Mouse (Mus musculus) kidney, adult 2 months (tissue): ENCODE results near the gene Atg101. TPM values are rescaled to one million over a fixed set of nuclear protein-coding genes. Genes with fewer than 3 reads are reported as not detected.
A peak's percentile ranks its signal among the peaks of the same experiment; 100 is the strongest.

ENCODE experiments used
- DNase-seq: peaks from one replicate; pipeline ENCODE4 v3.0.0; 2021
- H3K27ac ChIP-seq: fragments of 200-500 bp; 2 replicates; pipeline ENCODE4 v1.5.1; 2012; ENCODE audit warnings: low read depth, low read length, control low read depth, inconsistent platforms; ENCODE audit not compliant: insufficient read depth
- H3K27me3 ChIP-seq: fragments of 200-500 bp; replicated peaks from 2 replicates; pipeline ENCODE4 v1.6.1; 2012; ENCODE audit warnings: mild to moderate bottlenecking, moderate library complexity, low read length, inconsistent platforms; ENCODE audit not compliant: control insufficient read depth, insufficient read depth
- H3K36me3 ChIP-seq: fragments of 200-500 bp; 2 replicates; pipeline ENCODE4 v1.6.1; 2012; ENCODE audit warnings: mild to moderate bottlenecking, moderate library complexity, low read length, inconsistent platforms; ENCODE audit not compliant: control insufficient read depth, insufficient read depth
- H3K4me1 ChIP-seq: fragments of 200-500 bp; 2 replicates; pipeline ENCODE4 v1.6.1; 2011; ENCODE audit warnings: low read length; ENCODE audit not compliant: control insufficient read depth, insufficient read depth
- H3K4me3 ChIP-seq: fragments of 200-500 bp; 2 replicates; pipeline ENCODE4 v1.5.1; 2011; ENCODE audit warnings: mild to moderate bottlenecking, low read depth, low read length, control low read depth; ENCODE audit not compliant: insufficient read depth
- CTCF ChIP-seq: fragments of 200-500 bp; conservative IDR thresholded peaks from 2 replicates; pipeline ENCODE4 v1.5.1; 2011; ENCODE audit warnings: low read depth, mild to moderate bottlenecking, control low read depth, low read length, moderate library complexity, mixed read lengths; ENCODE audit not compliant: insufficient read depth, insufficient read length
- POLR2A ChIP-seq: fragments of 200-500 bp; IDR thresholded peaks from one replicate; pipeline ENCODE4 v1.6.1; 2011; ENCODE audit warnings: low read depth, low read length, control low read depth
- WGBS: fragments of 180-500 bp; shearing (Covaris S2); methylation state at CpG from one replicate; pipeline ENCODE4 v1.1.7; 2018; 5-methylcytosine and 5-hydroxymethylcytosine counted together
- polyA plus RNA-seq: library from polyadenylated mRNA; depleted of rRNA; stranded (reverse); fragments of >200 nt; gene quantifications from 2 replicates; pipeline ENCODE4 v1.2.3, GENCODE M21; 2012

Atg101 gene
- polyA plus RNA-seq, 1 experiment, result 48.7 TPM

DNA sequence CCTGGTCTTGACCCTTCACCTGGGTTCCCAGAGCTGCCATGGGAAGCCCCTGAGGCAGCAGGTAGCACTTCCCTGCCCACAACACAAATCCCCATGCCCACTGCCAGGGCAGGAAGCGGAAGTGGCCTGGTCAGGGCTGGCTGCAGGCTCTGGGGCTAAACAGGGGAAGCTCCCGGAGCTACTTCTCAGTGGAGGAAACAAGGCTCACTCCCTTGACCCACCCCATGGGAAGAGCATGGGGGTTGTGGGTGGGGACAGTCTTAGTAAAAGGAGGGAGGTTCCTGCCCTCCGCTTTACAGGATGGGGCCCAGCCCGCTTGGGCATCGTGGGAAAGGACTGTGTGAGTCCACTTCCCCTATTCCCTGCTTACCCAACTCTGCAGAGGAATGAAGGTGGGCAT lies 21.6 kb upstream of the Atg101 start:
- 72% methylated on average over 5 of the region's 5 CpGs for WGBS
- Histone ChIP-seq H3K27me3 (no peaks in the 10 kb centered on the region), H3K27ac (no peak overlapping the region), H3K4me3 (no peak overlapping the region), H3K4me1 (peaks cover 8% of the 10 kb centered on the region; the same call in 1 of the 2 replicates), H3K36me3 (no peaks in the 10 kb centered on the region)
- DNase-seq, result peak; percentile 47
- no peak for TF ChIP-seq CTCF
- no peak for TF ChIP-seq POLR2A

- WGBS, result 3% methylated on average over 53 of the region's 57 CpGs
- TF ChIP-seq CTCF (no peak), POLR2A (peak; percentile 65)
- Histone ChIP-seq H3K36me3 (no peaks in the 10 kb centered on the region), H3K4me1 (peaks cover 4% of the 10 kb centered on the region; the same call in 1 of the 2 replicates), H3K4me3 (peak overlapping the region; percentile 49), H3K27me3 (no peaks in the 10 kb centered on the region), H3K27ac (peak overlapping the region; percentile 26)
- peak; percentile 95 for DNase-seq
Observed at GRCm38 (mm10) chr15:101266132-101266963, 17.7 kb upstream of the Atg101 start.

DNA sequence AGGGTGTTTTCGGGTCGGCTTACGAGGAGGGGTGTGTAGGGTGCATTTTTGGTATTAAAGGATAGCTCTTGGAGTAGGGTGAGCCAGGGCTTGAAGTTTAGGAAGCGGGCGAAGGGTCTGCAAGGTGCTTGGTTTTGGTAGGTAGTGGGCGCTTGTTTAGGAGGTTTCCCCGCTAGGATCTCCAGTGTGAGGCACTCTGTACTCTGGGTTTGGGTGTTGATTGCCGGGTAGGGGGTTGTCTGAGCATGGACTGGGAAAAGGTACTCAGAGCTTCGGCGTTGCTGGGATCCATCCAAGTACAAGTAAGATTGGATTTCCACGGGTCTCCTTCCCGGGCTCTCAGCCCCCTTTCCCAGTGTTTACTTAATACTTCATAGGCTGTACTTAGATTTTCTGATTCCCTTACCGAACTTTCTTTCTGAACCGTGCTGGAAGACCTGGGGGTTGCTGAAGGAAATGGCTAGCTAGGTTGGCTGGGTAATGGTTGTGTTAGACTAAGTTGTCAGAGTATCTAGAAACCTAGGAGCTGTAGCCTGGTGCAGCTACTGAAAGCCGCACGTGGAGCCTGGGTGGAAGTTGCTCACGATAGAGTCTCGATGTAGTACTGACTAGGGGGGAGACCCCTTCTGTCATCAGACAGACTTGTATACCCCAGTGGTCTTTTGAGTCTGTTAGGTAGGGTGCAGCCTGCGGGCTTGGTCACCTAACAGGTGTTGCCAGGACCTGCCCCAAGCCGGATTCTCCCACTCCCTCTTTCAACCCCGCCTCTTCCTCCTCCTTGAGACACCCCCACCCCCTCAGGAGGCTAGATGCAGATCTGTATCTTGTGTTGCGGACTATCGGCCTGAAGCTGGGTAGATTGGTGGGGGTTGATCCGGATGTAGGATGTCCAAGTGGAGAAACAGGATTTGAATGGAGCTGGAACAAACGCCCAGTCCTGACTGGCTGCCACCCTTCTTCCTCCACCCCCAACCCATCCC lies 16.7 kb upstream of the Atg101 start:
- Histone ChIP-seq H3K27me3 (no peaks in the 10 kb centered on the region), H3K36me3 (no peaks in the 10 kb centered on the region), H3K27ac (peak overlapping the region; percentile 10), H3K4me3 (peak overlapping the region; percentile 49), H3K4me1 (peaks cover 4% of the 10 kb centered on the region; the same call in 1 of the 2 replicates)
- 3% methylated on average over 25 of the region's 25 CpGs for WGBS
- TF ChIP-seq CTCF (no peak), POLR2A (no peak)
- DNase-seq, result peak; percentile 63

DNA sequence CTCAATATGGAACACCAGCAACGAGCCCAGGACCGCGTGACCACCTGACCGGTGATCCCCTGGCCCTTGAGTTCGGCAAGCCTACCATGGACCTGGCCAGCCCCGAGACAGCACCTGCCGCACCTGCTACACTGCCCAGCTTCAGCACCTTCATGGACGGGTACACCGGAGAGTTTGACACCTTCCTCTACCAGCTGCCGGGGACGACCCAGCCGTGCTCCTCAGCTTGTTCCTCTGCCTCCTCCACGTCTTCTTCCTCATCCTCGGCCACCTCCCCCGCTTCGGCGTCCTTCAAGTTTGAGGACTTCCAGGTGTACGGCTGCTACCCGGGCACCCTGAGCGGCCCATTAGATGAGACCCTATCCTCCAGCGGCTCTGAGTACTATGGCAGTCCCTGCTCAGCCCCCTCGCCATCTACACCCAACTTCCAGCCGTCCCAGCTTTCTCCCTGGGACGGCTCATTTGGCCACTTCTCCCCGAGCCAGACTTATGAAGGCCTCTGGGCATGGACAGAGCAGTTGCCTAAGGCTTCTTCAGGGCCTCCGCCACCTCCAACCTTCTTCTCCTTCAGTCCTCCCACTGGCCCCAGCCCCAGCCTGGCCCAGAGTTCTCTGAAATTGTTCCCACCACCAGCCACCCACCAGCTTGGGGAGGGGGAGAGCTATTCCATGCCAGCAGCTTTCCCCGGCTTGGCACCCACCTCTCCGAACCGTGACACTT lies 13.8 kb upstream of the Atg101 start:
- Histone ChIP-seq H3K4me1 (peaks cover 4% of the 10 kb centered on the region; the same call in 1 of the 2 replicates), H3K36me3 (no peaks in the 10 kb centered on the region), H3K4me3 (no peak overlapping the region), H3K27ac (no peak overlapping the region), H3K27me3 (no peaks in the 10 kb centered on the region)
- no peak for DNase-seq
- 82% methylated on average over 29 of the region's 29 CpGs for WGBS
- no peak for TF ChIP-seq CTCF
- TF ChIP-seq POLR2A, result no peak

GRCm38 (mm10) chr15:101271107-101271506 lies 13.0 kb upstream of the Atg101 start:
- H3K4me3 ChIP-seq, result no peak overlapping the region
- TF ChIP-seq POLR2A, result no peak
- no peaks in the 10 kb centered on the region for H3K36me3 ChIP-seq
- peaks cover under 1% of the 10 kb centered on the region; the same call in 1 of the 2 replicates for H3K4me1 ChIP-seq
- no peak overlapping the region for H3K27ac ChIP-seq
- no peak for DNase-seq
- no peaks in the 10 kb centered on the region for H3K27me3 ChIP-seq
- WGBS, result 78% methylated on average over 3 of the region's 3 CpGs

DNA sequence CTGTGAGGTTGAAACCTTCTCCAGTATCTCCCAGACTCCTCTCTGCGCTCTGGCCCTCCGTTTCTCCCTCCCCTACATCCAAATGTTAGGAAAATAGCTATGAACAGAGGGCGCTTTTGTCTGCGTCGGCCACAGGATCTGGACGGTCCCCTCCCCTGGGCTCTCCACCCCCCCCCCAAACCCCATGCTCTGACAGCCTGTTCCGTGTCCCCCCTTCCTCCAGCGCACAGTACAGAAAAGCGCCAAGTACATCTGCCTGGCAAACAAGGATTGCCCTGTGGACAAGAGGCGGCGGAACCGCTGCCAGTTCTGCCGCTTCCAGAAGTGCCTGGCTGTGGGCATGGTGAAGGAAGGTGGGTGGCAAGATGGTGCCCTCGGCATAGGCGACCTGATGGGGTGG lies 12.6 kb upstream of the Atg101 start:
- Histone ChIP-seq H3K4me3 (no peak overlapping the region), H3K27me3 (no peaks in the 10 kb centered on the region), H3K4me1 (no peaks in the 10 kb centered on the region), H3K36me3 (no peaks in the 10 kb centered on the region), H3K27ac (no peak overlapping the region)
- no peak for DNase-seq
- WGBS, result 91% methylated on average over 15 of the region's 15 CpGs
- no peak for TF ChIP-seq POLR2A
- TF ChIP-seq CTCF, result no peak

- H3K4me3 ChIP-seq, result no peak overlapping the region
- no peak for DNase-seq
- H3K36me3 ChIP-seq, result no peaks in the 10 kb centered on the region
- WGBS, result 63% methylated on average over 6 of the region's 6 CpGs
- no peak overlapping the region for H3K27ac ChIP-seq
- TF ChIP-seq POLR2A (no peak), CTCF (no peak)
- no peaks in the 10 kb centered on the region for H3K27me3 ChIP-seq
- no peaks in the 10 kb centered on the region for H3K4me1 ChIP-seq
Observed at GRCm38 (mm10) chr15:101274380-101274779, 9.7 kb upstream of the Atg101 start.
